Mouse (Mus musculus): ENCODE measurements at regions not wholly inside any gene's neighbourhood (a gene's known extent, or its start where the extent isn't known, plus 50 kb on each side); places are given as distances from the start of the nearest gene placed in this dataset.

DNA sequence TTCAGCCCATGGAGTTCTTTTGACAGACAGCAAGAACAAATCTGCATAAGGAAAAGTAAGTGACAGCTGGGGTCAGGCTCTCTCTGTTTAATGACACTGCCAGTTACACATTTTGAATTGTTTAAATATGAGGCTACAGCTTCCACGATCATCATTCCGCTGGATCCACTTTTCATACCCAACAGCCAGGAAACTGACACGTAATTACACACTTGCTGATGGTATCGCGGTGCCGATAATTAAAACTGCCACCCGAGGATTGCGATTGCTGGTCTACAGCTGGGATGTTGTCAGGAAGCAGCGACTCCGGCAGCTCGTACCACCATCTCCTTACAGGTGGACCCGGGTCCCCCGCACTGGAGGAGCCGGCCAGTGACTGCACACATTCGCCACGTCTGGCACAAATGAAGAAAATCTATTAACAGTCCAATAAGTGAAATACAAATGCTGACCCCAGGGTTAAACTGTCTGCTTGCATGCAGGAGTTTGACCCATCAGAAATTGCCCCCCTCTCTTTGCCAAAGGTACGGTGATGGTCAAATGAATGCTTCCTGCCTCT, 217.3 kb upstream of the Mgmt start:
- DNase-seq = no peak

DNA sequence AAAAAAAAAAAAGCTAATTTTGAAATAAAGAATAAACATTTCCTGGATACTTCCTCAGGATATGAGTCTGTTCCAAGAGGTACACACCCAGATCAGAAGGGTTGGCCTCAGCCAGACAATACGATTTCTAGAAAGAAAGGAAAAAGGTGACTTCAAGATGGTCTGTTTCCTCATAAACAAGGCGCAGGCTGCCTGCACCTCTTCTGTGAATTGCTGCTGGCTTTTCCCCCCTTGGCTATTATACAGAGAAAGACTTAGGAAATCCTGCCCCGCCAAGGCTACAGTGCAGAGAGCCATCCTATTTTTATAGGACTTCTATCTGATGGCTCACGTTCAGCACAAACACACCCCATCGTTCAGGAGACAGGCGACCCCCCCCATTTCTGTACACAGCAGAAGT, 204.8 kb upstream of the Mgmt start:
- peak; percentile 25 to 49 for DNase-seq

DNA sequence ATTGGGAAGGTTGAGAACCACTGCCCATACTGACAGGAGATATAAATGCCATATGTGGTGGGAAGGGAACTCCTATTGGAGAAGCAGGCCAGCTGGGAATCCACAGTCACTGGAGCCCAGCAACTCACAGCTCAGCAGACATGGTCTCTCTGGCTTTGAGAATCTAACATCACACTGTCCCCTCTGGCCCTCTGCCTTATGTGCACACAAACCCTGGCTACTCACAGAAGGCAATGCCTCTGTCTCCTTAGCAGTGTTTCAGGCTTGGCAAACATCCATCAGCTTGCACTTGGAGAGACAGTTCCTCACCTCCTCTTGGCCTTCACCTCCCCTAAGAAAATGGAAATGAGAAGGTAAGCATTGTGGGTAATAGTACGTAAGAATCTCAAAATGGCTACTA, 188.2 kb upstream of the Mgmt start:
- DNase-seq = no peak

DNA sequence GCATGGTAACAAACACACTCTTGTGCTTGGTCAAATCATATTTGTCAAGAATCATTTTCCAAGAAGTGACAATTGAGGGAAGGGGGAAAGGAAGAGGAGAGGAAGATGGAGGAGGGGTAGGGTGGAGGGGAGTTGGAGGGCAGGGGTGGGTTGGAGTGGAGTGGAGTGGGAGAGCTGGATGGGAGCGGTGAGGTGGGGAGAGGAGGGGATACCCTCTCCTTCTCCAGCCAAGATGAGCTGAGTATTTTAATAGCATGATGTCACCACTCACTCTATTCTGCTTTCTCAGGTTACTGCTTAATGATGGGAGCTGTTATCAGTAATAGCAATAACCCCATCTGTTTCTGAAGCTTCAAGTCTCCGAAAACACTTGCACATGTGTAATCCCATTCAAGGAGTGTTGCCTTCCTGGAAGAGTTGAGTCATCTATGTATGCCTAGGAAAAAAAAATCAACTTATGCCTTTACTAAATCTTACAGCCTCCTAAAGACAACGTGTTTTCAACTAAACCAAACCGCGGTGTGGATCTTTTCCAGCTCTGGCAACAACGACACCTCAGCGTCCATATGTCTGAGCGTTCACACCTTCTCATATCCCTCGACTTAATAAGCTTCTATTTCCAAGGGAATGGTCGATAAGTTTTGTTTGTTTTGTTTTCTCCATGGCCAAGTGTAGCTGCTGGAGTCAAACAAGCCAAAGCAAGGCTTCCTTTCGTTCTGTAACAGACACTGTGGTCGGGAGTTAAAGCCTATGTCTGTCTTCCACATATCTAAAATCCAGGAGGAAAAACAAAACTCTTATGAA, 187.0 kb upstream of the Mgmt start:
- no peak for DNase-seq

DNA sequence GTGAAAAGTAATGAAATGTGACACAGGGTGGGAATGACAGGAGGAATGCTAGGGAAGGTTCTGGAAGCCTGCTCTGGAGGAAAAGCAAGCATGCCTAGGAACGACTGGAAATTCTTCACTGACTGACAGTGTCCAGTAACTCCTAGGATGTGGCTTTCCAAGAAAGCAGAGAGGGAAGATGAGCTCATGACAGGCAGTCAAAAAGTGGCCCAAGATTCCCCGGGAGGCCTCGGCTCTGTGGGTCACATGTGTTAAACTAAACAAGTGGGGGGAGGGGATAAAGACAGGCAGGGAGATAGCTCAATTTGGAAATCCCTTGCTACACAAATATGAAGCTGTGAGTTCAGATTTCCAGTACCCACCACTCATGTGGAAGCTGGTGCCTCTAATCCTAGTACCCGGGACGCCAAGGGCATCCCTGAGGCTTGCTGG, 186.4 kb upstream of the Mgmt start:
- DNase-seq = no peak

DNA sequence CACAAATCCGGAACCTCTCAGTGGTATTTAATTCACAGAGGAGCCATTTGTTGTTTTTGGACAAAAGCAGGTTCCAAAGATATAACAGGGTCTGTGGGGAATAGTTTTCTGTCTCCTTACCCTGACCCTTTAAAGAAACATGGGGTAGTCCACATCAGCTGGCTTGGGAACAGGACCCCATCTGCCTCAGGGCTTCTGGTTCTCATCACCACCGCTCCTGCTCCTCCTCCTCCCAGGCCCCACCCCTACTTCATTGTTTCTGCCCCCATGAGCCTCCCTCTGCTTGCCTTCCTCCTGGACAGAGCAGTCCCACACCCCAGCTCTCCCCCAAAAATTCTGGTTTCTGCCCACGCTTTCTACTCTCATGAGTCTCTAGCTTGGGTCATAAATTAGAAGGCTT, 183.8 kb upstream of the Mgmt start:
- DNase-seq = peak in 1 of 2 experiments; percentile 22

DNA sequence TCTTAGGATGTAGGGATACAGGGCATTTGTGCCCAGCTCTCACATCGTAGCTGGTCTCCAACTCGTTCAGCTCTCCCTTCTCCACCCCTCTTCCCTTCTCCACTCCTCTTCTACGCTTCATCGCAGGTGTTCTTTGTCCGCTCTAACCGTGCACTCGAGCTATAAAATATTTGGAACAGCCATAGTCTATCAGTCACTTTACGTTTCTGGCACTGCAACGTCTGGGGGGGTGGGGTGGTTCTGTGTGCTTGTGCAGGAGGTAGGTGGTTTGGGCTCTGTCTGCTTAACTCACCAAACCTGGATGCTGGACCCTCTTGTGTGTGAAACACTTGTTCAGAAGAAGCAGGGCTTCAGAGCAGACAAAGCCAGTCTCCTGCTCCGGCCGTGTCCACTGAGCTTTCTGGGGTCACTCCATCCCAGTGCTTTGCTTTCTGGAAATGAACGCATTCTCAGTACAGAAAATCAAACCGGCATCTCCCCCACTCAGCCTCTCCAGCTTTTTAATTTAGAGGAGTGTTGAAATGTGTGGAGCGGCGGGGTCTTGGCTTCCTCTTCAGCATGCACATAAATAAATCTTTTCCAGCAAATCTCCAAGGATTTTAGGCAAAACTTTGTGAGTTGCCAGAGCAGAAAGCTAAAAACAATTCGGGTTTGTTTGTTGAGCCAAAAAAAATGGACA, 181.3 kb upstream of the Mgmt start:
- DNase-seq = peak in 1 of 2 experiments; percentile 32

DNA sequence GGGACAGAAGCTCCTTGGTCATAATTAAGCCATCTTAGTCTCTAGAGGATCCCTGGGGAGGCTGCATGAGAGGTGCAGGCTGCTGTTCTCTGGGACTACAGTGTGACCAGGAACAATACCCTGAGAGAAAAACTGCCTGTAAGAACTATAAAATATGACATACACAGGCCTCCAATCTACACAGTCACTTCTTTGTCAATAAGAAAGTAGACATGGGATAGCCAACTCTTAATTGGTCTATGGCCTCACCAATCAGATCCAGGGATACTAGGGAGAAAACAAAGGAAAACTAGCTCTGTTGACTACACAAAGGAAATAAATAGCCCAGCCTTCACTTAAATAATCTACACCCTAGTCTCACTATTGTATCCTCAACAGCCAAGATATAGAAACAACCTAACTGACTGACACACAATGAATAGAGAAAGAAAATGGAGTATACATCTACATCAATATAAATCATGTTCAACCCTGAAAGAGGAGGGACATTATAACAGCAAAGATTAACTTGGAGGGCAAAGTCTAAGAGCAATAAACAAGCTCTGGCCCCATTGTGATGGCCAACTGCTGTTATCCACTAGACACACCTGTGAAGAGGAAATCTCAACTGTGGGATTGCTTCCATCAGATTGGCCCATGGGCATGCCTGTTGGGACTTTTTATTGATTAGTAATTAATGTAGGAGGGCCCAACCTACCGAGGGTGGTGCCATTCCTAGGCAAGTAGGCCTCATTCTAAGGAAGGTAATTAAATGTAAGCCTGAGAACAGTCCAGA, 166.6 kb upstream of the Mgmt start:
- DNase-seq = no peak

DNA sequence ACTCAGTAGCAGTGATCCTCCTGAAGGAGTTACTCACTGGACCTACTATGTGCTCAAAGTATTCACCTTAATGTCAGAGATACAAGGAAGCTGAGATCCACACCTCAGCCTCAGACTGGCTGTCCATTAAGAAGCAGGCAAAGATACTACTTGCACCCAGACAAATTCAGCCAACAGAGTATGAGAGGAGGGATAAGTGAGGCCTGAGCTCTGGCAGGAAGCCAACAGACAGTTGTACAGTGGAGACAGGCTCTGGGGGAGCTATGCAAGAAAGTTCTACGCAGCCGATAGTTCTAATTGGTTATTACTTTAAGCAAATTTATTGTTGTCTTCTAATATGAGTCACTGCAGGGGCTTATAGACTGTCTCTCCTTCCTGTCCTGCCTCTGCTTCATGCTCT, 152.2 kb upstream of the Mgmt start:
- no peak for DNase-seq

DNA sequence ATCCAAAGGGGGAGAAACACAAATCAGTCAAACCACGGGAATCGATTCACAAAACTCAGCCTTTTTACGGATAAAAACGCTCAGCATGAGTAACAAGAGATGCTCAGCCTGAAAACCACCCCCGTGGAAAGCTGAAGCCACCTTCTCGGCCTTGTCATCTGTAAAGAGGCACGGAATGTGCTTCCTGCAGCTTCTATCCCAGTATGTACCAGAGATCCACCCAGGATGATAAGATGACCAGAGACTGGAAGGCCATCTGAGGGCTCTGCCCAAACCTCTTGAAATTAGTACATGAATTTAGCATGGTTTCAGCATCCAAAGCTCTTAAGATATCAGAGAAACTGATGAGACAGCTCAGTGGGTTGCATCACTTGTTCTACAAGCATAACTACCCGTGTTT, 149.0 kb upstream of the Mgmt start:
- DNase-seq = no peak

DNA sequence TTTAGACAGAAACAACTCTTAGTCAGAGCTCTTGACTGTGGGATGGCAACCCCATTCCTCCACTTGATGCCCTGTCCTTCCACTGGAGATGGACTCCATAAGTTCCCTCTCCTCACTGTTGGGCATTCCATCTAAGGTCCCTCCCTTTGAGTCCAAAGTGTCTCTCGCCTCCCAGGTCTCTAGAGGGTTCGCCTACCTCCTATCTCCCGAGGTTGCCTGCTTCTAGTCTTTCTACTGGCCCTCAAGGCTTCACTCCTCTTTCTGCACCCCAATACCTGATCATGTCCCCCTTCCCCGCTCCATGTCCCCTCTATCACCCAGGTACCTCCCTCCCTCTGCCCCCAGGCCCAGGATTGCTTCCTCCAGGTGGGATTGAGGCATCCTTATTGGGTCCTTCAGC, 142.9 kb upstream of the Mgmt start:
- no peak for DNase-seq

DNA sequence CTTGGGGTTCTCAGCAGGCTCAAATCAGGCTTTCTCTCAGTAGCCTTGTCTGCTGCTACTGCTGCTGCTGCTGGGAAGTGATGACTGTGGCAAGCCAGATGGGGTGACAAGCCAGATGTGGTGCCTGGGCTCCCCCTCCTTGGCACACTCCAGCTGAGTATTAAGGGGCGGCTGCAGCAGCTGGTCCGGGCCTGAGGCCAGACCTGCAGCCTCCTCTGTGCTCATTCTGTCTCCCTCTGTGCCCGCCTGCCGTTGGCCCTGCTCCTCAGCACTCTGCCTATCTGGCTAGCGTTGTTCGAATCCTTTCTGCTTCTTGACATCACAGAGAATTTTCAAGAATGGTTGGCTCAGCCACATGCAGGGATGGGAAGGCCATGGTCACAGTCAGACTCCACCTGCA, 139.6 kb upstream of the Mgmt start:
- no peak for DNase-seq

DNA sequence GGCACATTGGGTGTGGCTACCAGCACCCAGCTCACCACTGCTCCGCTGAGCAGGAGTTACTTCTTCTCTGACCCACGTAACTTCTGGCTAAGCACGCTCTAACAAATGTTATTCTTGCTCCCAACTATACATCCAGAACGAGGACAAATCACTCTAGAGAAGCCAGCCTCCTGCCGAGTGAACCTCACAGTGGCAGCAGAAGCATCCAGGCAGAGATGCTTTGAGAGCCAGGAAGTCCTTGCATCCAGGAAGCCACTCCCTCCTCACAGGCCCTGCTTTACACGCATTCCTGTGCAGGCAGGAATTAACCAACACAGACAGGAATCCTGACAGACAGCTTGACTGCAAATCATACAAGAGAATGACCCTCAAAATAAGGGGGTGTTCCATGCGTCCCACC, 129.4 kb upstream of the Mgmt start:
- no peak for DNase-seq

DNA sequence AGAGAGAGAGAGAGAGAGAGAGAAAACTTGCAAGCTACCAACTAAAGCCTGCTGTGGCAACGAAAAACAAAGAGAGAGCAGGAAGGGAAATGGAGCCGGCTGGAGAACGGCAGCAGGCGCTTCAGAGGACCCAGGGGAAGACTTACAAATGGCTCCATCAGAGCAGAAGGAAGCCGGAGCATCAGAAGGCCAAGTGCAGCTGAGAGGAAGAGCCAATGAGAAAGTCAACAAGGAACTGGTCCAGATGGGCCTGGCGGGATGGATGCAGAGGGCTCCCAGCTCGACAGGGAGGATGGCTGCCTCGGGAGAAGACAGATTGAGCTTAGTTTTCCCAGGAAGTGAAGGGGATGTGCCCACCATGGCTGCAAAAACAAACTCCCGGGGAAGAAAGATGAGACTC, 127.2 kb upstream of the Mgmt start:
- DNase-seq = no peak

DNA sequence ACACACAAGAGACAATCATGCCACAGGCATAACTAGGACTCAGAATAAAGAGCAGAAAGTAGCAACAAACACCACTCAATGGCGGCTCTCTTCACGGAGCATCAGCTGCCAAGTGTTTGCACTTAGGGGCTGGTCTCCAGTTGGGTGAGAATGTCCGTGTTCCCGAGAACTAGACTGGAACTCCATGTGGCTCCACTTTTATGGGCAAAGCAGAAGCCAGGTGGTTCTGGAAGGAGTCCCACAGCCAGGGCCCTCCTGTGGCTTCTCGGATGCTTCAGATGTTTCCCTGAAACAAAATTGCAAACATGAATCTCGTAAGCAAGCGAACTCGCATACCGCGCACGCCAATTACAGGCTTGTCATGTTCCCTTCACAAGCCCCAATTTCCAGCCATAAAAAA, 113.7 kb upstream of the Mgmt start:
- DNase-seq = no peak

DNA sequence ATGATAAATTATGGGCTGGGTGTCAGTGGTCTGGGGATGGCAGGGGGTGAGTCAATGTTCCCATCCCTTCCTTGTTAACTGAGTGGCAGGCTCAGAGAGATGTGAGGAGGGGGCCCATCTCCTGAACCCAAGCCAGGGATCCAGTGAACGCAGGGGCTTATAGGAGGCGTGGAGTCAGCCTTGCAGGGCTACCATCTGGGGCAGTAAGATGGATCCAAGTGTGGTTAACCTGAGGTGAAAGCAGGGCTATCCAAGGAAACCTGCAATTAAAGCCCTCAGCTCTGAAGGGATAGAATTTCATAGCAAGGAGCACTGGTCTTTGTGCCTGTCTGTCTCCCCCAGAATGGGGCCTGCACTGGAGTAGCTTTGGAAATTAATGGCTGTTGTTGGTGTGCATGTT, 103.3 kb upstream of the Mgmt start:
- no peak for DNase-seq

DNA sequence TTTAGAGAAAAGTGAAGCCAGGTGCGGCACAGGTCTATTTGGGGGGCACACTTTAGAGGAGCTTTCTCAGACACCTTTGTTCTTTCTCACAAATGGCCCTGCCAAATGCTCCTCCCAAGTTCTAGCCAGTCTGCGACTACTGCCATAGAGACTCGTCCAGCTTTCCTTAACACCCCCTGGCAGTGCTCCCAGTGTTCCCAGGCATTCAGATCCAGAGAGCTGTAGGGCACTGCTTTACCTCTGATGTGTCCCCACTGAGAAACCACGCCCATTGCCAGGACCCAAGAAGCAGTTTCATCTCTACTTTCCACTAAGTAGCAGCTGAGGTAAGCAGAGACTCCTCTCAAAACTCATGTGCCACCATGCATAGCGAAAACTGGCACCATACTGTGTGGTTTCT, 102.3 kb upstream of the Mgmt start:
- no peak for DNase-seq

DNA sequence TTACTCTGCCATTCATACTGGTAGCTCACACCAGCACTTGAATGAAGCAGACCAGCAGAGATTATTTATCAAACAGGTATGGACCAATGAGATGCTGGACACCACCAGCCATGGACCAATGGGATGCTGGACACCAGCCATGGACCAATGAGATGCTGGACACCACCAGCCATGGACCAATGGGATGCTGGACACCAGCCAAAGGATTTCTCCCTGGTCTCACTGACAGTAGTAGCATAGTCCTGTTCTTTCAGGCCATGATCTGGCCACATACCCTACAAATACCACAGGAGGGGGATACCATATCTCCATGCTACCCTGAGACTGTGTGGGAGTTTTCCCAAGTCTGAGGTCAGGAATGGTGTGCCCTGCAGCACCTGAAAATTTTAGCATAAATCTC, 98.0 kb upstream of the Mgmt start:
- no peak for DNase-seq

DNA sequence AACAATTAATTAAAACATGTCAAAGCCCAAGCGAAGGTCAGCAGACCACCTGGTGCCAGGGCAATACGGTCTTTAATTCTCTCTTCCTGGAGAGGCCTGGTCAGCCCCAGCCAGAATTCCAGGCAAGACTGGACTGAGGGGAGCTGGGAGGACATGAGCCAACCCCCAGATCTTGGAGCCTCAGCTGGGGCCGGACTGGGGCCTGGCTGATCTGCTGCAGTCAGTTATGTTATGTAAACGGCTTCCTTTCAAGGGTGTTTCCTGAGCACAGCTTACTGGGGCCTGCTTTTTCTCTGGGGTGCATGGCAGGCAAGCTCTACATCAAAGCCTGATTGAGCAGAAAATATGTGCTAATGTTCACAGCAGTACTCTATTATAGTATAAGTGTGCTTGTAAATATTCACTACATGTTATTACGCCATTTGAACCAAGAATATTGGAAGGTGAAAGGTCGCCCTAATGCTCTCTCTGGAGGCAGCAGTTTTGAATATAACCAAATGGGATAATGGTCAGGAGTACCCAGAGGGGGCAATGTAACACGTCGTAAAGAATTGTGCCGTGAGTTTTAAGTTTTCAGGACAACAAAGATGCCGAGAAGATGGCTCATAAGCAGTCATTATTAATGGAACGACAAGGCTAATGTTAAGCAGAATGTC, 96.5 kb upstream of the Mgmt start:
- no peak for DNase-seq

DNA sequence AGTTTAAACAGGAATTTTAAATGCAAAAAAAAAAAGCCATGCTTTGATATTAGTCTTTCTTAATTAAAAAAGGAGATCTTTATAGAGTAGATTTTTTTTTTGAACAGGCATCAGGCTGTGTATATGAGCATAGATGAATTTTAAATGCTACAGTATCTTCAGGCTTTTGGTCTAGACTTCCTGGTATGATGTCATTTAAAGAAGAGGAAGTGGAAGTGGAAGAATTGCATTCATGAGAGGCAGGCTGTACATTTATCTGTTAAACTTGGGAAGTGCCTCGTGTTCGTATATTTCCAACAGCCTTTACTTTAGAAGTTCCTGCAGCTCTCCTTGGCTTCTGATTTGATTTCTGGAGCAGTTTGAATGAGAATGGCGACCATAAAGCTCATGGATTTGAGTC, 95.8 kb upstream of the Mgmt start:
- DNase-seq = no peak

DNA sequence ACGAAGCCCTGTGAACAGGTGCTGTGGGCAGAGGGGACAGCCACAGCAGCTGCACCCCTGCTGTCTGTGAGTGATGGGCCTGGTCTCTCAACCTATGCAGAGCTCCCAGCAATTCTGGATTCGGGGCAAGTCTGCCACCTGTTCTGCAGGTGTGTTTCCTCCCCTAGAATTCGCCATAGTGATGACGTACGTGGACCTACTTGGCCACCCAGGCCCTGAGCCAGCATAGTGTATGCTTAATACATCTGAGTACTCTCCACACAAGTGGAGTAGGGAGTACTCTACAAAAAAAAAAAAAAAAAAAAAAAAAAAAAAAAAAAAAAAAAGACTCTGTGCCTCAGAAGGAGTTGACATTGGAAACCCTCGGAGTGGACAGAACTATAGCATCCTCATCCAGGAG, 87.3 kb upstream of the Mgmt start:
- DNase-seq = no peak

DNA sequence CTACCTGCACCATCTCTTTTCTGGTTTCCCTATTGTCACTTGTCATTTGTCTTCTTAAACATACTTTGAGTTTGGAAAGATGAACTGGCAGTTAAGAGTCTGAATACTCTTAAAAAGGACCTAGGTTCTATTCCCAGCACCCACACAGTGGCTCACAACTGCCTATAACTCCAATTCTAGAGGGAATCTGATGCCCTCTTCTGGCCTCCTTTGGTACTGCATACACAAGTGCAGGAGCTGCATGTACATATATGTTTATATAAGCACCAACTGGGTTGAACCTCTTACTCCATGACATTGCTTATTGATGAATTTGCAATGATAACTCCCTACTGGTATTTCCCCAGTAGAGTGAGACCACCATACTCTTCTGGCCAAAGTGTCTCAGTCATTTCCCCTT, 86.4 kb upstream of the Mgmt start:
- DNase-seq = no peak

DNA sequence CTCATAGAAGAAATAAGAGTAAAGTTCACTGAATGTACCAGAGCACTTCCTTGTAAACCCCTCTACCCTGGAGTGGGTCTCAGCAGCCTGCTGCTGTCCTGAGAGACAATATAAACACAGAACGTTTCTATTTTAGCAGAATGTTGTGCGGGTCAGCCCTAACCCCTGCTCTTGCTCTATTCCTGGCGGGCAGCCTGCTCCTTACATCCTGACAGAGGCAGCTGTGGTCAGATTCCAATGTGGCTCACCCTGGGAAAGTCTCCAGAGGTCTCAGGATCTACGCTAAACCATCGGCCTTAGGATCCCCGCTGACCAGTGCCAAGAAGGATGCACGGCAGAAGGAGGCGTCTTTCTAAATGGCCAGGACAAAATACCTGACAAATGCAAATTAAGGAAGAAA, 84.8 kb upstream of the Mgmt start:
- DNase-seq = peak in 1 of 2 experiments; percentile 8

All from kidney, postnatal 36 days (tissue).